Mouse (Mus musculus) bone marrow macrophage, adult 2 months (primary cell): ENCODE measurements around the gene Cd68.

Experiments
- CTCF ChIP-seq: IDR thresholded peaks from 2 replicates; pipeline ENCODE4 v1.5.1; 2012; ENCODE audit warnings: low read depth, mild to moderate bottlenecking, low read length, moderate library complexity
- POLR2A ChIP-seq: IDR thresholded peaks from 2 replicates; pipeline ENCODE4 v1.6.1; 2012; ENCODE audit warnings: mild to moderate bottlenecking, low read depth, low read length, borderline replicate concordance

DNA sequence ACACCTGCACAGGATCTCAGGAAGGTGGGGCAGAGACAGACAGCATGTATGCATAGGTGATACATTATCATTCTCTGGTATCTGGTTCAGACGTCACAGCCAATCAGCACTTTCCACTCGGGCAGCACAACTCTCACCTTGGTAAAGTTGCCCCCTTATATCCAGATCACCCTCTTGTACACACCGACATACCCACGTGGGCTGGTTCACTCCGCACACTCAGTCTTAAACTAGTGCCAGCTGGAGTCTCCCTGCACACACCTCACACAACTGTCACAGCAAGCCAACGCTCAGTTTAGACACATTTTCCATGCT is 29.1 kb upstream of the Cd68 start:
- no peak for TF ChIP-seq POLR2A
- TF ChIP-seq CTCF = no peak
